ENCODE assay signal across 13 mouse cellular contexts in the genomic region with DNA sequence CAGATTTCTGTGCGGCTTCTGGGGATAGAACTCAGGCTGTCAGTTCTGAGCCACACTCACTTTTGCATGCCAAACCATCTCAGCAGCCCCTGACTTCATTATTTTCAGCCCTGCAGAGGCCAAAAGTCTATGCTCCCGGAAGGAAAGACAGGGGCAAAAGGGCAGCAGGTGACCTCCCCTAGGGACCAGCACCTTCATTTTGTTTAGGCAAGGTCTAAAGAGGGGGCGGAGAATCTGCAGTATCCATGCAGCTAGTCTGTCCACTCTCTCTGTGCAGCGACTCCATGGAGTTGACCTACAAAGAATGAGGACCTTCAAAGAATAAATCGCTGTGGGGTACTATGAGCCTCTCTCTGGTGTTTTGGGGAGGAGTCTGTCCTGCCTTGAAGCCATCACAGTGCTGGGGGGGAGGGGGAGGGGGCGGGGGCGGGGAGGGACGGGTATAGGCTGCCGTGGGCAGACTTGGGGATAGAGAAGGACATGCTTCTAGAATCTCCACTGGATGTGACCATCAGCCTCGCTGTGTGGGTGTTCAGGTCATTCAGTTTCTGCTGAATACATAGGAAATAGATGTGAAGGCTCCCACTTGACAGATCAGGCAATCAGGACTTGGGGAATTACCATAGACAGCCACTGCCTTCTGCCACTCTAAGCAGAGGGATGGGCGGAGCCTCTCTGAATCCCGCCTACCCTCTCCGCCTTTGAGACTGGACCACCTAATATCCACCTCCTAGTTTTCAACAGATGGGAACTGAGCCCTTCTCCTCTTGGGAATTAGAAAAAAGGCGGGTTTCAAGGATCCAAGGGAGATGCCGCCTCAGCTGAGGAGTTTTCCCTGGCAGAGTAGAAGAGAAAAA.
DNase-seq lines count a peak whose midpoint lies in the region; ATAC-seq and TF ChIP-seq lines count a peak whose summit lies in the region.
"Had no signal": no experiment of that assay in that cellular context is flagged by ENCODE, and none has a peak within 500 bp of the region (broad histone marks: within the 10 kb centered on the region; RNA-seq: fewer than 3 reads in every experiment).

No protein-coding gene starts in this region.

- no peaks in the 10 kb centered on the region for H3K4me1 ChIP-seq in hindbrain, postnatal 0 days (ENCODE audit: insufficient read depth, low read length)
- H3K4me1 ChIP-seq in hindbrain, embryonic 13.5 days (replicated peaks): peaks cover 40% of the 10 kb centered on the region
- H3K4me1 ChIP-seq in neural tube, embryonic 12.5 days: peaks cover 18% of the 10 kb centered on the region; the same call in 1 of the 2 replicates
- H3K4me1 ChIP-seq in neural tube, embryonic 15.5 days: 0 out of 2 replicates have a peak, but pooled peaks cover 2% of the 10 kb centered on the region
- H3K4me1 ChIP-seq in forebrain, postnatal 0 days (ENCODE audit: insufficient read depth): no peaks in the 10 kb centered on the region
- H3K4me1 ChIP-seq: stomach, embryonic 15.5 days had no signal

- no peaks in the 10 kb centered on the region for H3K27me3 ChIP-seq in hindbrain, postnatal 0 days (ENCODE audit: insufficient read depth, low read length)
- 0 out of 2 replicates have a peak, but pooled peaks cover 7% of the 10 kb centered on the region for H3K27me3 ChIP-seq in hindbrain, embryonic 13.5 days
- no peaks in the 10 kb centered on the region for H3K27me3 ChIP-seq in neural tube, embryonic 12.5 days (replicated peaks)
- 0 out of 2 replicates have a peak, but pooled peaks cover 4% of the 10 kb centered on the region for H3K27me3 ChIP-seq in neural tube, embryonic 15.5 days (replicated peaks)
- H3K27me3 ChIP-seq in forebrain, postnatal 0 days (ENCODE audit: insufficient read depth, low read length): 0 out of 2 replicates have a peak, but pooled peaks cover 11% of the 10 kb centered on the region
- H3K27me3 ChIP-seq: heart, embryonic 13.5 days; stomach, embryonic 15.5 days had no signal

- H3K9me3 ChIP-seq in hindbrain, postnatal 0 days (ENCODE audit: low read length): no peaks in the 10 kb centered on the region
- H3K9me3 ChIP-seq in hindbrain, embryonic 13.5 days: no peaks in the 10 kb centered on the region
- H3K9me3 ChIP-seq in neural tube, embryonic 12.5 days: 0 out of 2 replicates have a peak, but pooled peaks cover 3% of the 10 kb centered on the region
- no peaks in the 10 kb centered on the region for H3K9me3 ChIP-seq in neural tube, embryonic 15.5 days (replicated peaks)
- no peaks in the 10 kb centered on the region for H3K9me3 ChIP-seq in forebrain, postnatal 0 days (ENCODE audit: low read length)
- H3K9me3 ChIP-seq: heart, embryonic 13.5 days; stomach, embryonic 15.5 days had no signal

- no peak for TF ChIP-seq CTCF in hindbrain, postnatal 0 days (IDR thresholded peaks at IDR 0.05; ENCODE audit: low read depth)
- TF ChIP-seq CTCF in forebrain, postnatal 0 days (IDR thresholded peaks at IDR 0.05; ENCODE audit: low read depth): no peak

- 0 out of 2 replicates have a peak, but pooled peaks have one; percentile 32 for ATAC-seq in hindbrain, postnatal 0 days
- no peak for ATAC-seq in hindbrain, embryonic 13.5 days (ENCODE audit: low FRiP score)
- peak; percentile 41; the same call in 1 of the 2 replicates for ATAC-seq in neural tube, embryonic 12.5 days (ENCODE audit: low FRiP score, low read depth)
- no peak for ATAC-seq in neural tube, embryonic 15.5 days (ENCODE audit: low FRiP score)
- peak; percentile 36; the same call in 1 of the 2 replicates for ATAC-seq in forebrain, postnatal 0 days

- 39% methylated on average over 14 of the region's 15 CpGs for WGBS in hindbrain, postnatal 0 days
- WGBS in hindbrain, embryonic 13.5 days: 38% methylated on average over 15 of the region's 15 CpGs
- 43% methylated on average over 15 of the region's 15 CpGs for WGBS in neural tube, embryonic 12.5 days
- 44% methylated on average over 15 of the region's 15 CpGs for WGBS in neural tube, embryonic 15.5 days
- 48% methylated on average over 15 of the region's 15 CpGs for whole genome bisulfite sequencing in forebrain, postnatal 0 days

- H3K27ac ChIP-seq in hindbrain, postnatal 0 days: no peak overlapping the region
- H3K27ac ChIP-seq in hindbrain, embryonic 13.5 days: no peak overlapping the region
- no peak overlapping the region for H3K27ac ChIP-seq in neural tube, embryonic 12.5 days
- no peak overlapping the region for H3K27ac ChIP-seq in neural tube, embryonic 15.5 days (replicated peaks)
- H3K27ac ChIP-seq in forebrain, postnatal 0 days (ENCODE audit: low read depth, low read length): no peak overlapping the region
- H3K27ac ChIP-seq: heart, embryonic 13.5 days; stomach, embryonic 15.5 days had no signal

- no peak overlapping the region for H3K9ac ChIP-seq in hindbrain, postnatal 0 days (replicated peaks; ENCODE audit: low read length)
- no peak overlapping the region for H3K9ac ChIP-seq in hindbrain, embryonic 13.5 days
- no peak overlapping the region for H3K9ac ChIP-seq in neural tube, embryonic 12.5 days
- no peak overlapping the region for H3K9ac ChIP-seq in neural tube, embryonic 15.5 days (replicated peaks)
- H3K9ac ChIP-seq in forebrain, postnatal 0 days: no peak overlapping the region
- H3K9ac ChIP-seq: heart, embryonic 13.5 days; stomach, embryonic 15.5 days had no signal

- no peaks in the 10 kb centered on the region for H3K36me3 ChIP-seq in hindbrain, postnatal 0 days (ENCODE audit: insufficient read depth, low read length)
- no peaks in the 10 kb centered on the region for H3K36me3 ChIP-seq in hindbrain, embryonic 13.5 days
- H3K36me3 ChIP-seq in neural tube, embryonic 12.5 days: no peaks in the 10 kb centered on the region
- H3K36me3 ChIP-seq in neural tube, embryonic 15.5 days: no peaks in the 10 kb centered on the region
- no peaks in the 10 kb centered on the region for H3K36me3 ChIP-seq in forebrain, postnatal 0 days (ENCODE audit: insufficient read depth)
- H3K36me3 ChIP-seq: heart, embryonic 13.5 days; stomach, embryonic 15.5 days had no signal

- no peak overlapping the region for H3K4me2 ChIP-seq in hindbrain, postnatal 0 days (ENCODE audit: low read depth, low read length)
- H3K4me2 ChIP-seq in hindbrain, embryonic 13.5 days: no peak overlapping the region
- no peak overlapping the region; the same call in 1 of the 2 replicates for H3K4me2 ChIP-seq in neural tube, embryonic 12.5 days (replicated peaks)
- no peak overlapping the region for H3K4me2 ChIP-seq in neural tube, embryonic 15.5 days
- no peak overlapping the region for H3K4me2 ChIP-seq in forebrain, postnatal 0 days (ENCODE audit: low read depth)
- H3K4me2 ChIP-seq: heart, embryonic 13.5 days; stomach, embryonic 15.5 days had no signal

- DNase-seq in hindbrain, postnatal 0 days (ENCODE audit: low spot score): peak; percentile 27
- no peak for DNase-seq in forebrain, postnatal 0 days
- DNase-seq in layer of hippocampus, postnatal 36 days: no peak
- DNase-seq in layer of hippocampus, postnatal 14 days (ENCODE audit: low spot score in 2 of 2): no peak
- DNase-seq in cerebellum, adult 11-12 months: no peak
- DNase-seq: lung, adult 2 months; right cerebral cortex, postnatal 25 days had no signal

- H3K4me3 ChIP-seq in hindbrain, postnatal 0 days (ENCODE audit: low read length): no peak overlapping the region
- H3K4me3 ChIP-seq in hindbrain, embryonic 13.5 days: no peak overlapping the region
- no peak overlapping the region for H3K4me3 ChIP-seq in neural tube, embryonic 12.5 days
- no peak overlapping the region for H3K4me3 ChIP-seq in neural tube, embryonic 15.5 days (replicated peaks)
- H3K4me3 ChIP-seq in forebrain, postnatal 0 days (ENCODE audit: low read depth, low read length): no peak overlapping the region
- H3K4me3 ChIP-seq: heart, embryonic 13.5 days; myocyte; stomach, embryonic 15.5 days had no signal

Comparison
In these comparisons a context has a peak if more than half of its experiments do, and no peak if none do; other contexts are left out.
1. ATAC-seq: peak in hindbrain, postnatal 0 days (single experiment), neural tube, embryonic 12.5 days (single experiment) and forebrain, postnatal 0 days (single experiment); none in hindbrain, embryonic 13.5 days (single experiment) and neural tube, embryonic 15.5 days (single experiment).